Comparison of ENCODE assay signal across 25 mouse cellular contexts in genomic region chr15:81097896-81098295, GRCm38 (mm10).
DNase-seq lines count a peak whose midpoint lies in the region; ATAC-seq and TF ChIP-seq lines count a peak whose summit lies in the region.
"Had no signal": no experiment of that assay in that cellular context is flagged by ENCODE, and none has a peak within 500 bp of the region (broad histone marks: within the 10 kb centered on the region; RNA-seq: fewer than 3 reads in every experiment).

No protein-coding gene starts in this region.

- TF ChIP-seq POLR2A in thymus, adult 2 months (IDR thresholded peaks at IDR 0.05; ENCODE audit: control insufficient read depth, extremely low read depth, insufficient read depth, low read length, poor library complexity) = no peak

- WGBS in heart, postnatal 0 days = 81% methylated on average over 6 of the region's 6 CpGs
- 23% methylated on average over 6 of the region's 6 CpGs for WGBS in thymus, adult 2 months

- no peak overlapping the region for H3K9ac ChIP-seq in heart, postnatal 0 days (replicated peaks; ENCODE audit: low read depth, low read length)
- H3K9ac ChIP-seq: embryonic facial prominence, embryonic 15.5 days; heart, embryonic 12.5 days; hindbrain, embryonic 15.5 days; intestine, embryonic 15.5 days; liver, embryonic 15.5 days; lung, embryonic 15.5 days; neural tube, embryonic 15.5 days had no signal

- no peaks in the 10 kb centered on the region for H3K27me3 ChIP-seq in heart, postnatal 0 days (ENCODE audit: control insufficient read depth, insufficient read depth, low read length)
- no peaks in the 10 kb centered on the region for H3K27me3 ChIP-seq in thymus, adult 2 months (ENCODE audit: control insufficient read depth, insufficient read depth, low read length)
- H3K27me3 ChIP-seq: embryonic facial prominence, embryonic 15.5 days; heart, embryonic 12.5 days; hindbrain, embryonic 15.5 days; intestine, embryonic 15.5 days; liver, embryonic 15.5 days; lung, embryonic 15.5 days; megakaryocyte, embryonic 14.5 days; neural tube, embryonic 15.5 days had no signal

- ATAC-seq in heart, postnatal 0 days (ENCODE audit: insufficient read depth, low read depth) = no peak
- ATAC-seq: forebrain, embryonic 16.5 days; intestine, embryonic 15.5 days had no signal

- no peak overlapping the region for H3K4me3 ChIP-seq in heart, postnatal 0 days (ENCODE audit: low read depth, low read length)
- H3K4me3 ChIP-seq in thymus, adult 2 months (ENCODE audit: control insufficient read depth, insufficient read depth, low read length) = no peak overlapping the region
- H3K4me3 ChIP-seq: embryonic facial prominence, embryonic 15.5 days; heart, embryonic 12.5 days; hindbrain, embryonic 15.5 days; intestine, embryonic 15.5 days; liver, embryonic 15.5 days; lung, embryonic 15.5 days; megakaryocyte, embryonic 14.5 days; neural tube, embryonic 15.5 days had no signal

- intact Hi-C loops in heart, postnatal 10 days (cut with DNase I) = no loop called here

- H3K36me3 ChIP-seq in heart, postnatal 0 days (replicated peaks; ENCODE audit: control insufficient read depth, insufficient read depth, low read length) = no peaks in the 10 kb centered on the region
- H3K36me3 ChIP-seq in thymus, adult 2 months (ENCODE audit: control insufficient read depth, insufficient read depth, low read length) = no peaks in the 10 kb centered on the region
- H3K36me3 ChIP-seq: embryonic facial prominence, embryonic 15.5 days; heart, embryonic 12.5 days; hindbrain, embryonic 15.5 days; intestine, embryonic 15.5 days; liver, embryonic 15.5 days; lung, embryonic 15.5 days; neural tube, embryonic 15.5 days had no signal

- TF ChIP-seq CTCF in heart, postnatal 0 days (IDR thresholded peaks at IDR 0.05; ENCODE audit: low read depth) = no peak
- no peak for TF ChIP-seq CTCF in thymus, adult 2 months (IDR thresholded peaks at IDR 0.05; ENCODE audit: borderline replicate concordance, control insufficient read depth, extremely low read depth, insufficient read depth, low read length, poor library complexity)

- TF ChIP-seq EP300 in heart, postnatal 0 days (IDR thresholded peaks at IDR 0.05; ENCODE audit: low read depth) = no peak

- H3K4me2 ChIP-seq in heart, postnatal 0 days (ENCODE audit: low read depth, low read length) = no peak overlapping the region
- H3K4me2 ChIP-seq: embryonic facial prominence, embryonic 15.5 days; hindbrain, embryonic 15.5 days; intestine, embryonic 15.5 days; liver, embryonic 15.5 days; lung, embryonic 15.5 days; neural tube, embryonic 15.5 days had no signal

- peak overlapping the region; percentile 21; the same call in 1 of the 2 replicates for H3K27ac ChIP-seq in heart, postnatal 0 days (ENCODE audit: low read depth)
- peak overlapping the region; percentile 65 for H3K27ac ChIP-seq in thymus, adult 2 months (ENCODE audit: control insufficient read depth, insufficient read depth, low read length)
- H3K27ac ChIP-seq: embryonic facial prominence, embryonic 15.5 days; hindbrain, embryonic 15.5 days; liver, embryonic 15.5 days; lung, embryonic 15.5 days; neural tube, embryonic 15.5 days had no signal

- H3K4me1 ChIP-seq in heart, postnatal 0 days (ENCODE audit: control insufficient read depth, insufficient read depth) = no peaks in the 10 kb centered on the region
- H3K4me1 ChIP-seq in thymus, adult 2 months (replicated peaks; ENCODE audit: control insufficient read depth, insufficient read depth, low read length) = peaks cover 27% of the 10 kb centered on the region

- no peak for DNase-seq in heart, postnatal 0 days (ENCODE audit: low spot score)
- no peak for DNase-seq in heart, postnatal 10 days
- DNase-seq in thymus, adult 2 months = peak; percentile 21
- no peak for DNase-seq in thymus, adult 18-20 months
- peak; percentile 82 for DNase-seq in naive thymus-derived CD4-positive, alpha-beta T cell, adult 2 months (ENCODE audit: low read depth)
- DNase-seq in thymus, postnatal 4 days = peak; percentile 33
- DNase-seq in Muller cell, postnatal 12 days (ENCODE audit: inconsistent ontology term) = no peak
- DNase-seq in liver = no peak
- DNase-seq: cerebellum, adult 8-10 months; gastrocnemius, postnatal 14 days; heart, adult 18-20 months; heart, postnatal 36 days; kidney, adult 8-10 months; kidney, postnatal 25 days; midbrain, embryonic 14.5 days; right cerebral cortex, postnatal 14 days had no signal

- H3K9me3 ChIP-seq in heart, postnatal 0 days (replicated peaks; ENCODE audit: control insufficient read depth, low read length) = no peaks in the 10 kb centered on the region
- H3K9me3 ChIP-seq: embryonic facial prominence, embryonic 15.5 days; heart, embryonic 12.5 days; hindbrain, embryonic 15.5 days; intestine, embryonic 15.5 days; liver, embryonic 15.5 days; lung, embryonic 15.5 days; megakaryocyte, embryonic 14.5 days; neural tube, embryonic 15.5 days had no signal

Comparison
In these comparisons a context has a peak if more than half of its experiments do, and no peak if none do; other contexts are left out.
1. DNase-seq: peak in thymus, adult 2 months (single experiment), naive thymus-derived CD4-positive, alpha-beta T cell, adult 2 months (single experiment) and thymus, postnatal 4 days (single experiment); none in heart, postnatal 0 days (single experiment), heart, postnatal 10 days (0 of 2), thymus, adult 18-20 months (0 of 2), Muller cell, postnatal 12 days (single experiment) and liver (single experiment).